Mouse (Mus musculus) midbrain, postnatal 0 days (tissue): ENCODE measurements around the gene Zfp365. TPM values are rescaled to one million over a fixed set of nuclear protein-coding genes. Genes with fewer than 3 reads are reported as not detected.

Source experiments
- ATAC-seq: fragments of 200-750 bp; cut with Nextera tagmentation; 2 replicates; pipeline ENCODE4 v1.8.0; 2017; ENCODE audit warnings: moderate number of reproducible peaks, mild to moderate bottlenecking, moderate TSS enrichment, moderate library complexity; ENCODE audit not compliant: low FRiP score
- DNase-seq: peaks from one replicate; pipeline ENCODE4 v3.0.0-alpha.2; 2015; ENCODE audit warnings: low spot score
- H3K27ac ChIP-seq: fragments of 300-500 bp; sonication (generic); 2 replicates; pipeline ENCODE4 v1.5.1; 2014; ENCODE audit warnings: low read depth, mild to moderate bottlenecking, low read length, mixed read lengths
- H3K27me3 ChIP-seq: fragments of 300-500 bp; sonication (generic); 2 replicates; pipeline ENCODE4 v1.6.1; 2014; ENCODE audit warnings: low read length, control low read depth, mixed read lengths; ENCODE audit not compliant: insufficient read depth
- H3K36me3 ChIP-seq: fragments of 300-500 bp; sonication (generic); 2 replicates; pipeline ENCODE4 v1.6.1; 2014; ENCODE audit warnings: low read length, control low read depth, mixed read lengths; ENCODE audit not compliant: insufficient read depth
- H3K4me1 ChIP-seq: fragments of 300-500 bp; sonication (generic); 2 replicates; pipeline ENCODE4 v1.6.1; 2014; ENCODE audit warnings: mild to moderate bottlenecking, control low read depth, antibody characterized with exemption, low read length, mixed read lengths; ENCODE audit not compliant: insufficient read depth
- H3K4me2 ChIP-seq: fragments of 300-500 bp; sonication (generic); 2 replicates; pipeline ENCODE4 v1.6.1; 2014; ENCODE audit warnings: low read depth, mild to moderate bottlenecking, low read length, mixed read lengths; ENCODE audit not compliant: poor library complexity, severe bottlenecking
- H3K4me3 ChIP-seq: fragments of 300-500 bp; sonication (generic); 2 replicates; pipeline ENCODE4 v1.5.1; 2014; ENCODE audit warnings: low read depth, mild to moderate bottlenecking, low read length, moderate library complexity
- H3K9ac ChIP-seq: fragments of 300-500 bp; sonication (generic); replicated peaks from 2 replicates; pipeline ENCODE4 v1.6.1; 2014; ENCODE audit warnings: mild to moderate bottlenecking, low read length, moderate library complexity, mixed read lengths; ENCODE audit not compliant: poor library complexity, severe bottlenecking
- H3K9me3 ChIP-seq: fragments of 300-500 bp; sonication (generic); 2 replicates; pipeline ENCODE4 v1.6.1; 2016; ENCODE audit warnings: low read length, control low read depth
- CTCF ChIP-seq: IDR thresholded peaks from 2 replicates; pipeline ENCODE4 v1.5.1; 2016; ENCODE audit warnings: antibody characterized with exemption, mild to moderate bottlenecking
- WGBS: fragments of 180-500 bp; shearing (Covaris S2); extraction: QIAGEN DNeasy Blood & Tissue Kit; methylation state at CpG from one replicate; pipeline ENCODE4 v1.1.7; 2014; 5-methylcytosine and 5-hydroxymethylcytosine counted together
- polyA plus RNA-seq: library from polyadenylated mRNA; unstranded; fragments of >200 nt; fragmentation: Nextera tagmentation; extraction: Ambion mirVana; gene quantifications from 2 replicates; pipeline ENCODE4 v1.2.1, GENCODE M21; 2015
- total RNA-seq: library from RNA; depleted of rRNA; stranded (reverse); fragments of >200 nt; gene quantifications from 2 replicates; pipeline ENCODE4 v1.2.3, GENCODE M21; 2014

Gene Zfp365
- total and polyA plus RNA-seq, 2 experiments from 2014 or later, result 9.1 to 17.4 TPM

- WGBS, result 62% methylated on average over 12 of the region's 12 CpGs
- DNase-seq, result no peak
- ATAC-seq, result no peak
- Histone ChIP-seq H3K4me2 (no peak overlapping the region), H3K27ac (no peak overlapping the region), H3K9me3 (no peaks in the 10 kb centered on the region), H3K9ac (no peak overlapping the region), H3K27me3 (no peaks in the 10 kb centered on the region), H3K4me1 (no peaks in the 10 kb centered on the region), H3K4me3 (no peak overlapping the region), H3K36me3 (no peaks in the 10 kb centered on the region)
- TF ChIP-seq CTCF, result no peak
Measured at GRCm38 (mm10) chr10:67939546-67939945, 27.1 kb upstream of the Zfp365 start.

- WGBS, result 94% methylated on average over 5 of the region's 5 CpGs
- Histone ChIP-seq H3K27me3 (no peaks in the 10 kb centered on the region), H3K9ac (no peak overlapping the region), H3K9me3 (no peaks in the 10 kb centered on the region), H3K27ac (no peak overlapping the region), H3K4me3 (no peak overlapping the region), H3K4me1 (no peaks in the 10 kb centered on the region), H3K36me3 (no peaks in the 10 kb centered on the region), H3K4me2 (no peak overlapping the region)
- ATAC-seq (no peak), DNase-seq (no peak)
- no peak for TF ChIP-seq CTCF
Measured at GRCm38 (mm10) chr10:67937775-67938174, 25.3 kb upstream of the Zfp365 start.

GRCm38 (mm10) chr10:67936944-67937343 is 24.5 kb upstream of the Zfp365 start:
- ATAC-seq, result no peak
- Histone ChIP-seq H3K4me3 (no peak overlapping the region), H3K4me2 (no peak overlapping the region), H3K36me3 (no peaks in the 10 kb centered on the region), H3K4me1 (no peaks in the 10 kb centered on the region), H3K9me3 (no peaks in the 10 kb centered on the region), H3K27me3 (no peaks in the 10 kb centered on the region), H3K9ac (no peak overlapping the region), H3K27ac (no peak overlapping the region)
- DNase-seq, result no peak
- TF ChIP-seq CTCF, result no peak
- WGBS, result 79% methylated on average over 4 of the region's 4 CpGs

- H3K9ac ChIP-seq, result no peak overlapping the region
- DNase-seq (no peak), ATAC-seq (no peak)
- H3K4me2 ChIP-seq, result no peak overlapping the region
- WGBS, result 92% methylated on average over 11 of the region's 11 CpGs
- no peak overlapping the region for H3K4me3 ChIP-seq
- no peaks in the 10 kb centered on the region for H3K9me3 ChIP-seq
- H3K27me3 ChIP-seq, result no peaks in the 10 kb centered on the region
- no peaks in the 10 kb centered on the region for H3K4me1 ChIP-seq
- no peak overlapping the region for H3K27ac ChIP-seq
- no peak for TF ChIP-seq CTCF
- H3K36me3 ChIP-seq, result no peaks in the 10 kb centered on the region
Measured at GRCm38 (mm10) chr10:67932780-67933179, 20.3 kb upstream of the Zfp365 start.

- Histone ChIP-seq H3K27me3 (no peaks in the 10 kb centered on the region), H3K36me3 (no peaks in the 10 kb centered on the region), H3K9ac (no peak overlapping the region), H3K4me2 (no peak overlapping the region), H3K4me1 (no peaks in the 10 kb centered on the region), H3K27ac (no peak overlapping the region), H3K4me3 (no peak overlapping the region), H3K9me3 (no peaks in the 10 kb centered on the region)
- WGBS, result 84% methylated on average over 4 of the region's 4 CpGs
- TF ChIP-seq CTCF, result no peak
- no peak for DNase-seq
- no peak for ATAC-seq
Measured at GRCm38 (mm10) chr10:67931328-67931727, 18.9 kb upstream of the Zfp365 start.

GRCm38 (mm10) chr10:67928584-67928983 is 16.1 kb upstream of the Zfp365 start:
- no peak for TF ChIP-seq CTCF
- no peak for ATAC-seq
- Histone ChIP-seq H3K9ac (no peak overlapping the region), H3K36me3 (no peaks in the 10 kb centered on the region), H3K4me3 (no peak overlapping the region), H3K4me1 (no peaks in the 10 kb centered on the region), H3K9me3 (no peaks in the 10 kb centered on the region), H3K27me3 (no peaks in the 10 kb centered on the region), H3K4me2 (no peak overlapping the region), H3K27ac (no peak overlapping the region)
- WGBS, result 81% methylated on average over 7 of the region's 7 CpGs
- no peak for DNase-seq
